Mouse (Mus musculus): ENCODE results near the gene Mrpl52. TPM values are rescaled to one million over a fixed set of nuclear protein-coding genes. Genes with fewer than 3 reads are reported as not detected.

The Mrpl52 gene
- total RNA-seq, 2 experiments from 2014 or later, result 94.2 to 95.6 TPM

GRCm38 (mm10) chr14:54464293-54465005, 37.7 kb downstream of the Mrpl52 start:
- DNase-seq, result peak; percentile 61

DNA sequence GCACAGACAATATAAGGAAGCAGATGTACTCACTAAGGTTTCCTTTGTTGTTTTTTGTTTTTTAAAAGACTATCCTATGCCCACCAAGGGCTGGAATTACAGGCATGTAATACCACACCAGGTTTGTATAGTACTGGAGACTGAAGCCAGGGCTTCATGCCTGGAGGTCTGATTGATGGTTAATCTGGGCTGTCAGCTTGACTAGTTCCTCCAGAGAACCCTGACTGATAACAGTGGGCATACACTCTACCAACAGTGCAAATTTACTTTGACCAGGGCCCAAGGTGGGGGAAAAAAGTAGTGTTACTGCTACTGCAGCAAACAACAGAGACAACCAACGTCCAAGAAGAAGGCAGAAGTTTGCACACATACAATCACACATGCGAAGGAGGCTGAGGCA, 44.8 kb downstream of the Mrpl52 start:
- no peak for DNase-seq

- no peak for DNase-seq
Measured at GRCm38 (mm10) chr14:54472671-54473070, 46.0 kb downstream of the Mrpl52 start.

DNA sequence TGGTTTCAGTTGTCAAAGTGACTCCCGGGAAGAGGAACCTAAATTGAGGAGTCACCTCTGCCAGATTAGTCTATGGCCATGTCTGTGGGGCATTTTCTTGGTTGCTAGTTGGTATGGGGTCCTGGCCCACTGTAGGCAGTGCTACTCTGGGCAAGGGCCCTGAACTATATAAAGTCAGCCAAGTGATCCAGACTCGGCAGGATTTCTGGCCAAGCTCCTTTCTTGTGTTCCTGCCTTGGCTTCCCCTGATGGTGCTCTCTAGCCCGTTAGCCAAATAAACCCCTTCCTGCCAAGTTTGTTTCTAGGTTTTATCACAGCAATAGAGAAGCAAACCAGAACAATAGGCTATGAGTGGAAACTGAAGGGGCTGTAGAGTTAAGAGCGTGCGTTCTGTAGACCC, 48.0 kb downstream of the Mrpl52 start:
- DNase-seq, result no peak

DNA sequence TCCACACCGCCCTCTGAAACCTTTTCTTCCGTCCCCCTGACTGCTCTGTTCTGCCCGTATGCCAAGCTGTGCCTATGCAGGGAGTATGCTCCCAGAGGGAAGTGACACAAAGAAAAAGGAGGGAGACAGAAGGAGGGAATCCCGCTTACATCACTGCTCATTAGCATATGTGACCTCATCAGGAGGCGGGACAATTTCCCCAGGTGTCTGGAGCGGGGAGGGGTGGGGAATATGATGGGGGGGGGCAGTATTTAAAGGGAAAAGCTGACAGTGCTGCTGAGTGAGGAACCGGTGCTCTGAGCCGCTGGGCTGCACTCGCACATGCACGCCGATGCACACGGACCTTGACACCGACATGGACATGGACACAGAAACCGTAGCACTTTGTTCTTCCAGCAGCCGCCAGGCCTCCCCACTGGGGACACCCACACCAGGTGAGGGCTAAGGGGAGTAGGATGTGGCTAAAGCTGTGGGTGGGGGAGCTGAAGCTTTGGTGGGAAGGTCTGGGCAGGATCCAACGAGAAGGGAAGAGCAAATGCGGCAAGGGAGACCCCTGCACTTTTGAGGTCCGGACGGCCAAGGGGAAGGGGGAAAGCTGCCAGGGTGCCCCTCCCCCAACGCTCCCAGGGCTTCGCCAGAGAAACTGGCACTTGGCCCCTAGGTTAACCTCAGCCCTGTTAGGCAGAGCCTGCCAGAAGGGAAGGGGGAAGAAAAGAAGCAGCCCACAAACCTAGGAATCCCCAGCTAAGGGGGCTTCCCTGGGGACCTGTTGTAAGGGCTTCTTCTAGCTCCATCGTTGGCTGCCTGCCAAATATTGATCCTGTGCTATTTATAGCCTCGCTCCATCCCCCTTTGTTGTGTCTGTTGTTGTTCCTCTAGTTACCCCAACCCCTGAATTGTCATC, 49.5 kb downstream of the Mrpl52 start, which contains the start of gene Rem2:
Gene Rem2 (plus strand): TSS at position 160 of the 904 bp plus-strand sequence.
- no peak for DNase-seq

- DNase-seq, result no peak
Measured at GRCm38 (mm10) chr14:54477172-54477909, 50.6 kb downstream of the Mrpl52 start.

Other genes starting within 250 kb of the Mrpl52 start
- gene Dad1, start 172.8 kb upstream of the Mrpl52 start, total RNA-seq (2021), result 10 to 100 TPM; 61.6 to 75.4 TPM
- 10 to 100 TPM; 17.6 to 17.9 TPM for gene Abhd4, start 172.7 kb upstream of the Mrpl52 start, total RNA-seq (2021)
- not detected for gene Olfr49, start 142.0 kb upstream of the Mrpl52 start, total RNA-seq (2021)
- gene Oxa1l, start 66.1 kb upstream of the Mrpl52 start, total RNA-seq (2021), result 10 to 100 TPM; 54.0 to 56.3 TPM
- gene Slc7a7, start 9.1 kb upstream of the Mrpl52 start, total RNA-seq (2021), result 1 to 10 TPM; 1.9 to 2.1 TPM
- gene Mmp14, start 4.7 kb downstream of the Mrpl52 start, total RNA-seq (2021), result 10 to 100 TPM; 15.8 to 17.1 TPM
- gene Lrp10, start 37.2 kb downstream of the Mrpl52 start, total RNA-seq (2021), result 10 to 100 TPM; 26.8 to 38.9 TPM
- gene Rem2, start 49.2 kb downstream of the Mrpl52 start, total RNA-seq (2021), result not detected
- 10 to 100 TPM; 26.5 to 28.6 TPM for gene Prmt5, start 90.6 kb downstream of the Mrpl52 start, total RNA-seq (2021)
- 1 to 10 TPM; 2.8 to 3.8 TPM for gene Haus4, start 127.7 kb downstream of the Mrpl52 start, total RNA-seq (2021)
- 1 to 10 TPM; 2.3 to 2.6 TPM for gene Ajuba, start 150.6 kb downstream of the Mrpl52 start, total RNA-seq (2021)
- gene 4931414P19Rik, start 179.1 kb downstream of the Mrpl52 start, total RNA-seq (2021), result 1 to 10 TPM; 2.9 to 3.4 TPM
- gene Psmb5, start 191.1 kb downstream of the Mrpl52 start, total RNA-seq (2021), result 100 to 1,000 TPM; 175 to 184 TPM
- gene Psmb11, start 194.5 kb downstream of the Mrpl52 start, total RNA-seq (2021), result not detected
- not detected for gene Gm17606, start 214.0 kb downstream of the Mrpl52 start, total RNA-seq (2021)
- under 1 TPM; 0.28 to 0.38 TPM for gene Cdh24, start 214.5 kb downstream of the Mrpl52 start, total RNA-seq (2021)